Mouse (Mus musculus) thymus, adult 2 months (tissue): Measurements from ENCODE around the gene Klhl10. TPM values are rescaled to one million over a fixed set of nuclear protein-coding genes. Genes with fewer than 3 reads are reported as not detected.

Source experiments
- DNase-seq: peaks from one replicate; pipeline ENCODE4 v3.0.0; 2021
- H3K27ac ChIP-seq: fragments of 200-500 bp; 2 replicates; pipeline ENCODE4 v1.5.1; 2012; ENCODE audit warnings: low read length, control low read depth; ENCODE audit not compliant: control insufficient read depth, insufficient read depth
- H3K27me3 ChIP-seq: fragments of 200-500 bp; 2 replicates; pipeline ENCODE4 v1.6.1; 2012; ENCODE audit warnings: mild to moderate bottlenecking, low read length, moderate library complexity, mixed read lengths; ENCODE audit not compliant: control insufficient read depth, insufficient read depth
- H3K36me3 ChIP-seq: fragments of 200-500 bp; 2 replicates; pipeline ENCODE4 v1.6.1; 2012; ENCODE audit warnings: mild to moderate bottlenecking, low read length, moderate library complexity; ENCODE audit not compliant: control insufficient read depth, insufficient read depth
- H3K4me1 ChIP-seq: fragments of 200-500 bp; replicated peaks from 2 replicates; pipeline ENCODE4 v1.6.1; 2012; ENCODE audit warnings: low read length; ENCODE audit not compliant: control insufficient read depth, insufficient read depth
- H3K4me3 ChIP-seq: fragments of 200-500 bp; 2 replicates; pipeline ENCODE4 v1.5.1; 2012; ENCODE audit warnings: mild to moderate bottlenecking, low read length, control low read depth, moderate library complexity; ENCODE audit not compliant: control insufficient read depth, insufficient read depth
- CTCF ChIP-seq: fragments of 200-500 bp; IDR thresholded peaks from 2 replicates; pipeline ENCODE4 v1.5.1; 2012; ENCODE audit warnings: mild to moderate bottlenecking, control low read depth, low read length, moderate library complexity, borderline replicate concordance; ENCODE audit not compliant: control insufficient read depth, poor library complexity, insufficient read depth; ENCODE audit errors: extremely low read depth
- POLR2A ChIP-seq: fragments of 200-500 bp; IDR thresholded peaks from 2 replicates; pipeline ENCODE4 v1.6.1; 2012; ENCODE audit warnings: mild to moderate bottlenecking, low read length, control low read depth, moderate library complexity; ENCODE audit not compliant: control insufficient read depth, poor library complexity, insufficient read depth; ENCODE audit errors: extremely low read depth
- WGBS: fragments of 180-500 bp; shearing (Covaris S2); methylation state at CpG from one replicate; pipeline ENCODE4 v1.1.7; 2018; 5-methylcytosine and 5-hydroxymethylcytosine counted together
- polyA plus RNA-seq: library from polyadenylated mRNA; depleted of rRNA; stranded (reverse); fragments of >200 nt; gene quantifications from 2 replicates; pipeline ENCODE4 v1.2.3, GENCODE M21; 2012

The Klhl10 gene
- polyA plus RNA-seq, 1 experiment, result 0.58 TPM

GRCm38 (mm10) chr11:100402240-100402639, 39.5 kb upstream of the Klhl10 start:
- H3K36me3 ChIP-seq, result no peaks in the 10 kb centered on the region
- H3K27me3 ChIP-seq, result no peaks in the 10 kb centered on the region
- H3K4me1 ChIP-seq, result peaks cover 41% of the 10 kb centered on the region
- H3K27ac ChIP-seq, result no peak overlapping the region
- WGBS, result 88% methylated on average over 6 of the region's 6 CpGs
- H3K4me3 ChIP-seq, result no peak overlapping the region
- no peak for DNase-seq
- TF ChIP-seq CTCF (no peak), POLR2A (no peak)

- Histone ChIP-seq H3K36me3 (no peaks in the 10 kb centered on the region), H3K4me3 (no peak overlapping the region), H3K4me1 (peaks cover 44% of the 10 kb centered on the region), H3K27me3 (no peaks in the 10 kb centered on the region), H3K27ac (no peak overlapping the region)
- WGBS, result 52% methylated on average over 2 of the region's 2 CpGs
- no peak for DNase-seq
- no peak for TF ChIP-seq CTCF
- TF ChIP-seq POLR2A, result no peak
These were observed 39.0 kb upstream of the Klhl10 start for GRCm38 (mm10) chr11:100402682-100403081.

GRCm38 (mm10) chr11:100403445-100404134, 38.1 kb upstream of the Klhl10 start:
- no peak overlapping the region for H3K4me3 ChIP-seq
- H3K36me3 ChIP-seq, result no peaks in the 10 kb centered on the region
- TF ChIP-seq CTCF (no peak), POLR2A (no peak)
- no peak overlapping the region for H3K27ac ChIP-seq
- 92% methylated on average over 10 of the region's 10 CpGs for WGBS
- no peak for DNase-seq
- H3K27me3 ChIP-seq, result no peaks in the 10 kb centered on the region
- H3K4me1 ChIP-seq, result peaks cover 49% of the 10 kb centered on the region

DNA sequence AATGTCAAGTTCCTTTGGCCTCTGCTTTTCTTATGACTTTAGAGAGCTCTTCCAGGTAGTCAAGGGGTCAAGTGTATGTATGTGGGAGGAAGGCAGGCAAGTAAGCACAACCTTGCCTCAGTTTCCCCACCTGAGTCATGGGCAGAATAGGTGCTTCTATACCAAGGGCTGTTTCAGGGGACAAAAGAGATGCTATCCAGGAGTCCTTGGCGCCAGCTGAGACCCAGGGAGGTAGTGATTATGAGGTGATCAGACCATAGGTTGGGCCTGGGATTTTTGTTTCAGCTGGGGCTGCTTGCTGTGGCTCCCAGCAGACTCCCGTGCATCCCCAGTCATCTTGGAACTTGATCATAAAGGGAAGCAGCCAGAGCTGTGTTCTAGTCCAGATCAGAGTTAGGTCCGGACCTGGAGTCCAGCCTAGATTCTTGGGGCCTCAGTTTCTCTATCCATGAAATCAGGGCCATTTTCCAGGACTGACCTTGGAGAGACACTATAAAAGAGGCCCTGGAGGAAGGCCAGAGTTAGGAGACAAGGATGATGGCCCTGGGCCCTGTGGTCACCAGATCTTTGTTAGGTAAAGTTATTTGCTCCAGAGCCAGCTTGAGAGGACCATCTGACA, 37.2 kb upstream of the Klhl10 start:
- 94% methylated on average over 3 of the region's 3 CpGs for WGBS
- H3K4me1 ChIP-seq, result peaks cover 53% of the 10 kb centered on the region
- DNase-seq, result no peak
- no peaks in the 10 kb centered on the region for H3K36me3 ChIP-seq
- H3K27ac ChIP-seq, result no peak overlapping the region
- H3K4me3 ChIP-seq, result no peak overlapping the region
- no peaks in the 10 kb centered on the region for H3K27me3 ChIP-seq
- TF ChIP-seq POLR2A (no peak), CTCF (no peak)

GRCm38 (mm10) chr11:100406273-100406672, 35.4 kb upstream of the Klhl10 start:
- Histone ChIP-seq H3K4me1 (peaks cover 62% of the 10 kb centered on the region), H3K4me3 (no peak overlapping the region), H3K27ac (no peak overlapping the region), H3K36me3 (no peaks in the 10 kb centered on the region), H3K27me3 (no peaks in the 10 kb centered on the region)
- no peak for DNase-seq
- TF ChIP-seq CTCF (no peak), POLR2A (no peak)
- 94% methylated on average over 8 of the region's 8 CpGs for WGBS

DNA sequence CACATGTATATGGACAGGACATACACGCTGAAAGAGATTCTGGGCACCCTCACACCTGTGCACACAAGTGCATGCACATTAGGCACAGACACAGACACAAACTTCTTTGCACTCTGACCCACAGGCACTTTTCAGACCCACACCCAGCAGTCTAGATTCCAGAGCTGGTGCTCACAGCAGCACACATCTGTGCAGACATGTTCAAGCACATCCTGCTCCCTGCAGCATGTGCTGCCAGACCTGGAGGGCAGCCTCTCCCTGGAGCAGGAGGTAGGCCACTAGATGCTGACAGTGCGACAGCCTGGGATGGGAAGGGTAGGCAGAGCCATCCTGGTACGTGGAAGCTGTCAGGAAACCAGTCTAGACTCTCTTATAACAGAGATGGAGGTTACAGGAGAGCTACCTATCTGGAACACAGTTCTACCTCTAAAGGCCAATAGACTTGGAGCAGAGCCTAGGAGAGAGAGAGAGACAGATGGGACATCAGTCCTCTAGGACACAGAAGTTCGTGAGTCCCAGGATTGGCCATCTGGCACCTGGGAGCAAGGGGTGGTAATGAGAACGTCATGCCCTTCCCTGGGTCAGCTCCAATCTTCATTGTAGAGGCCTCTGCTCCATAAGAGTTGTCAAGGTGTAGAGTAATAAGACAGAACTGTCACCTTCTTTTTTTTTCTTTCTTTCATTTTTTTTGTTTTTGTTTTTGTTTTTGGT, 34.6 kb upstream of the Klhl10 start:
- WGBS, result 91% methylated on average over 5 of the region's 5 CpGs
- Histone ChIP-seq H3K27me3 (no peaks in the 10 kb centered on the region), H3K4me3 (no peak overlapping the region), H3K36me3 (no peaks in the 10 kb centered on the region), H3K27ac (peak overlapping the region; percentile 96), H3K4me1 (peaks cover 66% of the 10 kb centered on the region)
- TF ChIP-seq CTCF (no peak), POLR2A (no peak)
- no peak for DNase-seq
